25 mouse cellular contexts compared by ENCODE assay signal in the genomic region with DNA sequence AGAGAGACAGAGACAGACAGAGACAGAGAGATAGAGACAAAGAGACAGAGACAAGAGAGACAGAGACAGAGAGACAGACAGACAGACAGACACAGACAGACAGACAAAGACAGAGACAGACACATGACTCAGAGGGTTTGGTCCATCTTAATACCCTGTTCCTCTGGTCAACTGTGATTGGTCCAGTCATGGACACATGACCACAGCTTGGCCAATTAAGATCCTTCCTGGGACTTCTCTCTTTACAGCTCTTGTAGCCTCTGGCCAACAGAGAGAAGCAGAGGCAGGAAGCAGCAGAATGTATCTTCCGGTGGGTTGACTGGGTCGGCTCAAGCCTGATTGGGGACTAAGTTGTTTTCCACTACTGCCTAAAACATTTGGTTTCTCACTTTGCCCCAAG. TPM values are rescaled to one million over a fixed set of nuclear protein-coding genes. Genes with fewer than 3 reads are reported as not detected.
A peak's percentile ranks its signal among the peaks of the same experiment; 100 is the strongest.
DNase-seq lines count a peak whose midpoint lies in the region; ATAC-seq and TF ChIP-seq lines count a peak whose summit lies in the region.
"Had no signal": no experiment of that assay in that cellular context is flagged by ENCODE, and none has a peak within 500 bp of the region (broad histone marks: within the 10 kb centered on the region; RNA-seq: fewer than 3 reads in every experiment).

No protein-coding gene starts in this region.

- H3K36me3 ChIP-seq in C2C12 (ENCODE audit: control insufficient read depth, insufficient read depth), result no peaks in the 10 kb centered on the region
- no peaks in the 10 kb centered on the region for H3K36me3 ChIP-seq in MEL (ENCODE audit: control insufficient read depth in 1 of 2, insufficient read depth in 2 of 2, low read length in 2 of 2)
- no peaks in the 10 kb centered on the region for H3K36me3 ChIP-seq in midbrain, embryonic 16.5 days (ENCODE audit: control insufficient read depth, insufficient read depth, low read length)
- H3K36me3 ChIP-seq: embryonic facial prominence, embryonic 12.5 days; forebrain, embryonic 15.5 days; G1E had no signal

- no peak overlapping the region for H3K27ac ChIP-seq in MEL (ENCODE audit: control insufficient read depth, low read depth, low read length)
- H3K27ac ChIP-seq in midbrain, embryonic 16.5 days (ENCODE audit: low read length), result no peak overlapping the region
- no peak overlapping the region for H3K27ac ChIP-seq in gastrocnemius, adult 2 months
- H3K27ac ChIP-seq: embryonic facial prominence, embryonic 10.5 days; embryonic facial prominence, embryonic 12.5 days; forebrain, embryonic 13.5 days; forebrain, embryonic 15.5 days had no signal

- H3K4me3 ChIP-seq in C2C12 (ENCODE audit: insufficient read depth, poor library complexity, severe bottlenecking) (no peak overlapping the region), MEL (ENCODE audit: control insufficient read depth in 1 of 2, insufficient read depth in 1 of 2, low read depth in 2 of 2, low read length in 2 of 2) (no peak overlapping the region)
- H3K4me3 ChIP-seq in midbrain, embryonic 16.5 days (ENCODE audit: low read depth, low read length), result no peak overlapping the region
- no peak overlapping the region for H3K4me3 ChIP-seq in gastrocnemius, adult 2 months
- H3K4me3 ChIP-seq: embryonic facial prominence, embryonic 10.5 days; embryonic facial prominence, embryonic 12.5 days; forebrain, embryonic 13.5 days; forebrain, embryonic 15.5 days had no signal

- ATAC-seq in midbrain, embryonic 16.5 days, result no peak
- ATAC-seq in granulocyte monocyte progenitor cell, adult 5-6 weeks (replicated peaks; ENCODE audit: poor library complexity, severe bottlenecking), result no peak
- ATAC-seq: activated CD4-positive, CD25-positive, alpha-beta regulatory T cell, adult 4 months; forebrain, embryonic 13.5 days; forebrain, embryonic 15.5 days; forebrain, postnatal 0 days had no signal

- H3K9ac ChIP-seq in MEL (ENCODE audit: control insufficient read depth, low read depth, low read length, poor library complexity, severe bottlenecking), result no peak overlapping the region
- no peak overlapping the region for H3K9ac ChIP-seq in midbrain, embryonic 16.5 days (ENCODE audit: low read depth, low read length)
- H3K9ac ChIP-seq: embryonic facial prominence, embryonic 12.5 days; forebrain, embryonic 13.5 days; forebrain, embryonic 15.5 days; forebrain, postnatal 0 days had no signal

- WGBS in midbrain, embryonic 16.5 days, result 98% methylated on average over 2 of the region's 2 CpGs

- no peak for TF ChIP-seq EP300 in MEL (IDR thresholded peaks at IDR 0.05; ENCODE audit: low read depth in 1 of 2, low read length in 2 of 2)

- no peak overlapping the region for H3K4me2 ChIP-seq in midbrain, embryonic 16.5 days (ENCODE audit: low read length)
- H3K4me2 ChIP-seq: embryonic facial prominence, embryonic 12.5 days; forebrain, embryonic 13.5 days; forebrain, embryonic 15.5 days had no signal

- no peaks in the 10 kb centered on the region for H3K79me2 ChIP-seq in C2C12 (ENCODE audit: control insufficient read depth, insufficient read depth)
- H3K79me2 ChIP-seq in MEL (ENCODE audit: control insufficient read depth, insufficient read depth, low read length, poor library complexity), result no peaks in the 10 kb centered on the region

- no peaks in the 10 kb centered on the region for H3K79me3 ChIP-seq in C2C12 (ENCODE audit: low read depth)

- no peak for TF ChIP-seq CTCF in C2C12 (IDR thresholded peaks at IDR 0.05; ENCODE audit: control insufficient read depth, insufficient read depth, insufficient read length)
- no peak for TF ChIP-seq CTCF in MEL (IDR thresholded peaks at IDR 0.05 in 2 of 3, conservative IDR thresholded peaks at IDR 0.05 in 1 of 3; ENCODE audit: control insufficient read depth in 1 of 3, insufficient read depth in 1 of 3, low read depth in 2 of 3, low read length in 3 of 3, poor library complexity in 1 of 3, severe bottlenecking in 1 of 3)
- no peak for TF ChIP-seq CTCF in gastrocnemius, adult 2 months (IDR thresholded peaks at IDR 0.05)

- intact Hi-C loops in gastrocnemius, adult 2 months (cut with DNase I), result no loop called here

- no peak for DNase-seq in MEL (ENCODE audit: low read depth, low spot score)
- DNase-seq in gastrocnemius, adult 2 months, result no peak
- DNase-seq: adrenal gland, adult 8-10 months; adrenal gland, postnatal 14 days; adrenal gland, postnatal 36 days; B cell, adult 2 months; cerebellum, adult 11-12 months; cerebellum, adult 2 months; cerebellum, adult 9-10 months; cerebellum, postnatal 10 days; cerebellum, postnatal 25 days; forebrain, postnatal 0 days had no signal

- no peak for TF ChIP-seq POLR2A in MEL (IDR thresholded peaks at IDR 0.05; ENCODE audit: control insufficient read depth in 1 of 2, insufficient read depth in 1 of 2, low read depth in 1 of 2, low read length in 2 of 2, poor library complexity in 1 of 2)

- no peak for TF ChIP-seq RAD21 in MEL (IDR thresholded peaks at IDR 0.05; ENCODE audit: low read depth, low read length)

- no peaks in the 10 kb centered on the region for H3K9me3 ChIP-seq in MEL (replicated peaks; ENCODE audit: insufficient read depth, low read length)
- no peaks in the 10 kb centered on the region for H3K9me3 ChIP-seq in midbrain, embryonic 16.5 days (replicated peaks; ENCODE audit: control insufficient read depth, low read length, poor library complexity, severe bottlenecking)
- H3K9me3 ChIP-seq: embryonic facial prominence, embryonic 10.5 days; embryonic facial prominence, embryonic 12.5 days; forebrain, embryonic 13.5 days; forebrain, embryonic 15.5 days; G1E had no signal

- no peak overlapping the region for H3ac ChIP-seq in C2C12 (ENCODE audit: control insufficient read depth, insufficient read length, low read depth)

- peaks cover 16% of the 10 kb centered on the region for H3K27me3 ChIP-seq in C2C12 (ENCODE audit: control insufficient read depth, insufficient read depth, insufficient read length)
- H3K27me3 ChIP-seq in MEL (ENCODE audit: control insufficient read depth in 1 of 2, insufficient read depth in 2 of 2, low read length in 2 of 2), result peaks cover 0 to 13% of the 10 kb centered on the region in 2 experiments; a peak in 3 of 4 replicates
- no peaks in the 10 kb centered on the region for H3K27me3 ChIP-seq in midbrain, embryonic 16.5 days (ENCODE audit: control insufficient read depth, insufficient read depth, low read depth, low read length)
- H3K27me3 ChIP-seq: embryonic facial prominence, embryonic 12.5 days; forebrain, embryonic 13.5 days; forebrain, embryonic 15.5 days had no signal

- no peaks in the 10 kb centered on the region for H3K4me1 ChIP-seq in MEL (ENCODE audit: control insufficient read depth in 1 of 2, insufficient read depth in 2 of 2, low read length in 2 of 2)
- H3K4me1 ChIP-seq in midbrain, embryonic 16.5 days (ENCODE audit: control insufficient read depth, insufficient read depth, low read length), result no peaks in the 10 kb centered on the region

TF ChIP-seq in C2C12, 6 proteins besides CTCF, POLR2A, EP300 and RAD21:
- TF ChIP-seq CEBPB (IDR thresholded peaks at IDR 0.05; ENCODE audit: low read depth) (no peak), USF1 (IDR thresholded peaks at IDR 0.05; ENCODE audit: low read depth) (peak; percentile 67), MYOG (IDR thresholded peaks at IDR 0.05; ENCODE audit: control insufficient read depth, extremely low read depth, insufficient read length) (no peak)

TF ChIP-seq in MEL, 35 proteins besides CTCF, POLR2A, EP300 and RAD21:
- TF ChIP-seq SIN3A (IDR thresholded peaks at IDR 0.05; ENCODE audit: low read length), result no peak
- peak; percentile 49; the same call in 1 of the 2 replicates for TF ChIP-seq USF1 (IDR thresholded peaks at IDR 0.05; ENCODE audit: low read depth, low read length)

RNA-seq across cellular contexts. Expression of a gene that starts 9.5 kb away (rescaled TPM):
- 0.01 TPM for polyA plus RNA-seq in C2C12 (2012; fragmentation: generic; extraction: Trizol)
- not detected in 2 replicates for total RNA-seq in MEL (2012; rRNA removed)
- under 1 TPM in 1 of 2 experiments, not detected in 1; 0.10 TPM for polyA plus RNA-seq in MEL (2012; ENCODE audit: insufficient read depth in 1 of 2, insufficient read length in 2 of 2, low read depth in 1 of 2, low replicate concordance in 2 of 2, missing spikeins in 1 of 2)
- polyA plus RNA-seq in midbrain, embryonic 16.5 days (2015; fragmentation: Nextera tagmentation; extraction: Ambion mirVana), result 1.7 and 1.8 TPM in 2 replicates
- 0.21 TPM in 1 of 2 replicates, not detected in the other for total RNA-seq in granulocyte monocyte progenitor cell, adult 5-6 weeks (2014; fragmentation: Nextera tagmentation)
- total RNA-seq in granulocyte monocyte progenitor cell, adult 5-6 weeks (2017), result not detected in 2 replicates
- 1 to 10 TPM; 1.2 to 2.2 TPM for total RNA-seq in gastrocnemius, adult 2 months (2021)
- polyA plus RNA-seq: activated CD4-positive, CD25-positive, alpha-beta regulatory T cell, adult 4 months; G1E had no signal

RNA-seq across cellular contexts. Expression of a gene that starts 38.3 kb away (rescaled TPM):
- polyA plus RNA-seq in C2C12 (2012; fragmentation: generic; extraction: Trizol) (not detected), MEL (2012; ENCODE audit: insufficient read depth in 1 of 2, insufficient read length in 2 of 2, low read depth in 1 of 2, low replicate concordance in 2 of 2, missing spikeins in 1 of 2) (under 1 TPM in 1 of 2 experiments, not detected in 1; 0.10 TPM)
- total RNA-seq in MEL (2012; rRNA removed), result not detected in 2 replicates
- not detected in 2 replicates for polyA plus RNA-seq in midbrain, embryonic 16.5 days (2015; fragmentation: Nextera tagmentation; extraction: Ambion mirVana)
- total RNA-seq in granulocyte monocyte progenitor cell, adult 5-6 weeks (2014; fragmentation: Nextera tagmentation), result not detected in 2 replicates
- not detected in 2 replicates for total RNA-seq in granulocyte monocyte progenitor cell, adult 5-6 weeks (2017)
- total RNA-seq in gastrocnemius, adult 2 months (2021), result not detected
- total RNA-seq: adrenal gland, adult 18-20 months; adrenal gland, adult 8-10 months; adrenal gland, postnatal 14 days; adrenal gland, postnatal 36 days; forebrain, postnatal 0 days; G1E had no signal
- polyA plus RNA-seq: activated CD4-positive, CD25-positive, alpha-beta regulatory T cell, adult 4 months; cerebellum, adult 2 months; cortical plate, adult 2 months; embryonic facial prominence, embryonic 10.5 days; embryonic facial prominence, embryonic 12.5 days; embryonic facial prominence, embryonic 14.5 days; forebrain, embryonic 11.5 days; forebrain, embryonic 13.5 days; forebrain, embryonic 15.5 days; forebrain, postnatal 0 days; G1E had no signal
